ENCODE assay signal across 9 mouse cellular contexts in genomic region chr13:38633287-38634000, GRCm38 (mm10). TPM values are rescaled to one million over a fixed set of nuclear protein-coding genes. Genes with fewer than 3 reads are reported as not detected.
DNase-seq lines count a peak whose midpoint lies in the region; ATAC-seq lines count a peak whose summit lies in the region.
"Had no signal": no experiment of that assay in that cellular context is flagged by ENCODE, and none has a peak within 500 bp of the region (broad histone marks: within the 10 kb centered on the region; RNA-seq: fewer than 3 reads in every experiment).

No protein-coding gene starts in this region.

- peaks cover 16% of the 10 kb centered on the region for H3K36me3 ChIP-seq in heart, embryonic 14.5 days (ENCODE audit: control insufficient read depth, insufficient read depth, low read length)
- H3K36me3 ChIP-seq in limb, embryonic 15.5 days, result peaks cover 13% of the 10 kb centered on the region; the same call in 1 of the 2 replicates
- no peaks in the 10 kb centered on the region for H3K36me3 ChIP-seq in intestine, embryonic 16.5 days (ENCODE audit: control insufficient read depth, insufficient read depth, low read length)

- ATAC-seq in heart, embryonic 14.5 days (ENCODE audit: insufficient number of reproducible peaks, insufficient read depth, low FRiP score, low read depth), result no peak
- ATAC-seq in limb, embryonic 15.5 days (ENCODE audit: insufficient number of reproducible peaks, low FRiP score, low TSS enrichment, low read depth), result no peak
- no peak for ATAC-seq in intestine, embryonic 16.5 days

- peak overlapping the region; percentile 70 for H3K4me2 ChIP-seq in heart, embryonic 14.5 days (ENCODE audit: low read length)
- H3K4me2 ChIP-seq in limb, embryonic 15.5 days, result peak overlapping the region; percentile 69; the same call in 1 of the 2 replicates
- H3K4me2 ChIP-seq in intestine, embryonic 16.5 days (ENCODE audit: low read depth, low read length), result no peak overlapping the region

- no peak for DNase-seq in heart, adult 8-10 months (ENCODE audit: low spot score)
- peak; percentile 38 to 57 for DNase-seq in right cerebral cortex, adult 2 months (ENCODE audit: low spot score in 2 of 2)
- DNase-seq in right cerebral cortex, postnatal 4 days, result no peak
- DNase-seq in telencephalon, adult 2 months (ENCODE audit: low read depth, low spot score), result peak; percentile 67
- DNase-seq in thymus, adult 18-20 months, result no peak
- DNase-seq: thymus, postnatal 25 days had no signal

- no peaks in the 10 kb centered on the region for H3K27me3 ChIP-seq in heart, embryonic 14.5 days (ENCODE audit: control insufficient read depth, insufficient read depth, low read length)
- H3K27me3 ChIP-seq in limb, embryonic 15.5 days, result no peaks in the 10 kb centered on the region
- H3K27me3 ChIP-seq in intestine, embryonic 16.5 days (replicated peaks; ENCODE audit: control insufficient read depth, insufficient read depth, low read length), result no peaks in the 10 kb centered on the region

- WGBS in heart, embryonic 14.5 days, result 91% methylated on average over 6 of the region's 6 CpGs
- WGBS in limb, embryonic 15.5 days, result 94% methylated on average over 6 of the region's 6 CpGs
- WGBS in intestine, embryonic 16.5 days, result 92% methylated on average over 6 of the region's 6 CpGs

- H3K4me3 ChIP-seq in heart, embryonic 14.5 days (ENCODE audit: control insufficient read depth in 1 of 2, insufficient read depth in 1 of 2, low read depth in 1 of 2, low read length in 2 of 2), result no peak overlapping the region
- no peak overlapping the region for H3K4me3 ChIP-seq in limb, embryonic 15.5 days
- H3K4me3 ChIP-seq in intestine, embryonic 16.5 days (ENCODE audit: low read length), result no peak overlapping the region

- no peaks in the 10 kb centered on the region for H3K9me3 ChIP-seq in heart, embryonic 14.5 days (ENCODE audit: control insufficient read depth, low read length)
- no peaks in the 10 kb centered on the region for H3K9me3 ChIP-seq in limb, embryonic 15.5 days
- H3K9me3 ChIP-seq in intestine, embryonic 16.5 days (ENCODE audit: control insufficient read depth, low read length), result no peaks in the 10 kb centered on the region

- H3K9ac ChIP-seq in heart, embryonic 14.5 days (ENCODE audit: low read length), result no peak overlapping the region
- no peak overlapping the region for H3K9ac ChIP-seq in limb, embryonic 15.5 days
- H3K9ac ChIP-seq in intestine, embryonic 16.5 days (ENCODE audit: low read depth, low read length), result no peak overlapping the region

- 0 out of 4 replicates have a peak, but pooled peaks cover 0 to 2% of the 10 kb centered on the region in 2 experiments for H3K4me1 ChIP-seq in heart, embryonic 14.5 days (ENCODE audit: control insufficient read depth in 2 of 2, insufficient read depth in 2 of 2, low read length in 2 of 2)
- peaks cover 8% of the 10 kb centered on the region; the same call in 1 of the 2 replicates for H3K4me1 ChIP-seq in limb, embryonic 15.5 days
- H3K4me1 ChIP-seq in intestine, embryonic 16.5 days (ENCODE audit: control insufficient read depth, insufficient read depth, low read length), result no peaks in the 10 kb centered on the region

- H3K27ac ChIP-seq in heart, embryonic 14.5 days (replicated peaks in 1 of 2; ENCODE audit: control insufficient read depth in 1 of 2, insufficient read depth in 1 of 2, low read depth in 2 of 2, low read length in 2 of 2), result no peak overlapping the region
- H3K27ac ChIP-seq in limb, embryonic 15.5 days, result no peak overlapping the region
- no peak overlapping the region for H3K27ac ChIP-seq in intestine, embryonic 16.5 days (ENCODE audit: low read length)

RNA-seq across cellular contexts. Expression of gene Bloc1s5, which starts 1.5 kb away (rescaled TPM):
- 13.8 and 17.4 TPM in 2 replicates for polyA plus RNA-seq in heart, embryonic 14.5 days (2014; fragmentation: Nextera tagmentation; extraction: Ambion mirVana)
- total RNA-seq in heart, adult 8-10 months (2022), result 10 to 100 TPM; 10.7 to 14.6 (median 11.4) TPM
- polyA plus RNA-seq in limb, embryonic 15.5 days (2015; fragmentation: Nextera tagmentation; extraction: Ambion mirVana), result 17.0 and 19.4 TPM in 2 replicates
- polyA plus RNA-seq in intestine, embryonic 16.5 days (2015; fragmentation: Nextera tagmentation; extraction: Ambion mirVana), result 14.5 and 15.5 TPM in 2 replicates

RNA-seq across cellular contexts. Expression of gene Eef1e1, which starts 25.4 kb away (rescaled TPM):
- polyA plus RNA-seq in heart, embryonic 14.5 days (2014; fragmentation: Nextera tagmentation; extraction: Ambion mirVana), result 38.4 and 41.5 TPM in 2 replicates
- 10 to 100 TPM; 11.4 to 17.3 (median 14.8) TPM for total RNA-seq in heart, adult 8-10 months (2022)
- polyA plus RNA-seq in limb, embryonic 15.5 days (2015; fragmentation: Nextera tagmentation; extraction: Ambion mirVana), result 36.1 and 37.4 TPM in 2 replicates
- 48.0 and 51.5 TPM in 2 replicates for polyA plus RNA-seq in intestine, embryonic 16.5 days (2015; fragmentation: Nextera tagmentation; extraction: Ambion mirVana)

Comparison
In these comparisons a context has a peak if more than half of its experiments do, and no peak if none do; other contexts are left out.
1. DNase-seq: peak in right cerebral cortex, adult 2 months (2 of 2) and telencephalon, adult 2 months (single experiment); none in heart, adult 8-10 months (single experiment), right cerebral cortex, postnatal 4 days (single experiment) and thymus, adult 18-20 months (0 of 2).